Mouse (Mus musculus) limb, embryonic 11.5 days (tissue): ENCODE results near the gene Gng7. TPM values are rescaled to one million over a fixed set of nuclear protein-coding genes. Genes with fewer than 3 reads are reported as not detected.
"Not testable (repeated sequence)": the region's sequence is repeated elsewhere in the genome, so short reads cannot be mapped to it uniquely, and the experiment has no call there.

Experiments
- ATAC-seq: fragments of 200-750 bp; cut with Nextera tagmentation; 2 replicates; pipeline ENCODE4 v1.8.0; 2017; ENCODE audit warnings: low read depth; ENCODE audit not compliant: insufficient number of reproducible peaks, low FRiP score, low TSS enrichment
- DNase-seq: peaks from one replicate; pipeline ENCODE4 v3.0.0-alpha.2; 2015; ENCODE audit warnings: low spot score
- H3K27ac ChIP-seq: fragments of 300-500 bp; sonication (generic); replicated peaks from 2 replicates; pipeline ENCODE4 v1.5.1; 2014; ENCODE audit warnings: low read depth, mild to moderate bottlenecking, low read length
- H3K27me3 ChIP-seq: fragments of 300-500 bp; sonication (generic); 2 replicates; pipeline ENCODE4 v1.6.1; 2014; ENCODE audit warnings: mild to moderate bottlenecking, low read length, mixed read lengths; ENCODE audit not compliant: control insufficient read depth, insufficient read depth
- H3K36me3 ChIP-seq: fragments of 300-500 bp; sonication (generic); 2 replicates; pipeline ENCODE4 v1.6.1; 2014; ENCODE audit warnings: mild to moderate bottlenecking, low read length, moderate library complexity, mixed read lengths; ENCODE audit not compliant: control insufficient read depth, insufficient read depth
- H3K4me1 ChIP-seq: fragments of 300-500 bp; sonication (generic); 2 replicates; pipeline ENCODE4 v1.6.1; 2014; ENCODE audit warnings: low read length, mixed read lengths; ENCODE audit not compliant: control insufficient read depth, insufficient read depth
- H3K4me2 ChIP-seq: fragments of 300-500 bp; sonication (generic); 2 replicates; pipeline ENCODE4 v1.6.1; 2014; ENCODE audit warnings: low read depth, mild to moderate bottlenecking, moderate library complexity; ENCODE audit not compliant: severe bottlenecking
- H3K4me3 ChIP-seq: fragments of 300-500 bp; sonication (generic); 2 replicates; pipeline ENCODE4 v1.5.1; 2014; ENCODE audit warnings: low read depth, low read length
- H3K9ac ChIP-seq: fragments of 300-500 bp; sonication (generic); 2 replicates; pipeline ENCODE4 v1.6.1; 2014; ENCODE audit warnings: mild to moderate bottlenecking, low read length
- H3K9me3 ChIP-seq: fragments of 300-500 bp; sonication (generic); 2 replicates; pipeline ENCODE4 v1.6.1; 2016; ENCODE audit warnings: low read length; ENCODE audit not compliant: control insufficient read depth
- WGBS: fragments of 180-500 bp; shearing (Covaris S2); extraction: QIAGEN DNeasy Blood & Tissue Kit; methylation state at CpG from one replicate; pipeline ENCODE4 v1.1.7; 2014; 5-methylcytosine and 5-hydroxymethylcytosine counted together
- polyA plus RNA-seq: library from polyadenylated mRNA; unstranded; fragments of >200 nt; fragmentation: Nextera tagmentation; extraction: Ambion mirVana; gene quantifications from 2 replicates; pipeline ENCODE4 v1.2.1, GENCODE M21; 2014

The Gng7 gene
- polyA plus RNA-seq, 1 experiment from 2014 or later = 4.6 TPM

GRCm38 (mm10) chr10:81055169-81055568 lies 40.4 kb upstream of the Gng7 start:
- ATAC-seq (no peak), DNase-seq (no peak)
- Histone ChIP-seq H3K4me1 (peaks cover 10% of the 10 kb centered on the region), H3K4me3 (no peak overlapping the region), H3K9me3 (no peaks in the 10 kb centered on the region), H3K27me3 (no peaks in the 10 kb centered on the region), H3K9ac (no peak overlapping the region), H3K27ac (no peak overlapping the region), H3K36me3 (peaks cover 18% of the 10 kb centered on the region), H3K4me2 (no peak overlapping the region)
- 90% methylated on average over 6 of the region's 6 CpGs for WGBS

- ATAC-seq (no peak), DNase-seq (no peak)
- Histone ChIP-seq H3K27me3 (no peaks in the 10 kb centered on the region), H3K4me3 (no peak overlapping the region), H3K4me1 (0 out of 2 replicates have a peak, but pooled peaks cover 3% of the 10 kb centered on the region), H3K9me3 (no peaks in the 10 kb centered on the region), H3K36me3 (peaks cover 40% of the 10 kb centered on the region), H3K4me2 (no peak overlapping the region), H3K9ac (no peak overlapping the region), H3K27ac (no peak overlapping the region)
- WGBS = 96% methylated on average over 5 of the region's 5 CpGs
Measured at GRCm38 (mm10) chr10:81052577-81052976, 37.8 kb upstream of the Gng7 start.

GRCm38 (mm10) chr10:81051133-81051532 lies 36.4 kb upstream of the Gng7 start:
- WGBS = 95% methylated on average over 6 of the region's 6 CpGs
- Histone ChIP-seq H3K9ac (no peak overlapping the region), H3K4me2 (no peak overlapping the region), H3K27ac (no peak overlapping the region), H3K36me3 (peaks cover 43% of the 10 kb centered on the region), H3K9me3 (no peaks in the 10 kb centered on the region), H3K27me3 (no peaks in the 10 kb centered on the region), H3K4me3 (no peak overlapping the region), H3K4me1 (no peaks in the 10 kb centered on the region)
- ATAC-seq (no peak), DNase-seq (no peak)

DNA sequence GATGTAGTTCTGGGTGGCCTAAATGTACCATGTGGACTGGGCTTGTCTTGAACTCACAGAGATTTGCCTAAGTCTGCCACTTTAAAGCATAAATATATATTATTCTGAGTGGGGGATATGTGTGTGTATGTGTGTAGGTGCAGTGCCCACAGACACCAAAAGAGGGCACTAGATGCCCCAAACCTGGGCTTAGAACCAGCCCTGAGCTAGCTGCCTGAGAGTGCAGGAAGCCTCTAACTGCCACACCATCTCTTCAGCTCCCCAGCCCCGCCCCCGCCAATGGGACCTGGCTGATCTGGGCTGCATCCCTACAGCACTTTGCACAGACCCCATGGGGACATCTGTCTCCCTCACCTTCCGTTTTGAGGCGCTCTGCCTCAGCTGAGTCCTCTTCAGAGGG lies 35.9 kb upstream of the Gng7 start:
- H3K4me3 ChIP-seq = no peak overlapping the region
- 94% methylated on average over 4 of the region's 4 CpGs for WGBS
- peak; percentile 47 for DNase-seq
- no peaks in the 10 kb centered on the region for H3K4me1 ChIP-seq
- no peak overlapping the region for H3K27ac ChIP-seq
- H3K4me2 ChIP-seq = no peak overlapping the region
- no peaks in the 10 kb centered on the region for H3K9me3 ChIP-seq
- ATAC-seq = no peak
- H3K9ac ChIP-seq = no peak overlapping the region
- no peaks in the 10 kb centered on the region for H3K27me3 ChIP-seq
- H3K36me3 ChIP-seq = peaks cover 46% of the 10 kb centered on the region

- not testable (repeated sequence) for H3K9me3 ChIP-seq, DNase-seq, H3K27ac ChIP-seq, H3K9ac ChIP-seq, H3K4me1 ChIP-seq, H3K4me2 ChIP-seq, H3K4me3 ChIP-seq, ATAC-seq, H3K27me3 ChIP-seq
- 93% methylated on average over 14 of the region's 14 CpGs for WGBS
- H3K36me3 ChIP-seq = peaks cover 44% of the 10 kb centered on the region
Measured at GRCm38 (mm10) chr10:81045246-81045645, 30.5 kb upstream of the Gng7 start.

- no peaks in the 10 kb centered on the region for H3K9me3 ChIP-seq
- H3K4me3 ChIP-seq = no peak overlapping the region
- 34% methylated on average over 13 of the region's 13 CpGs for WGBS
- H3K4me2 ChIP-seq = no peak overlapping the region
- peaks cover 17% of the 10 kb centered on the region for H3K36me3 ChIP-seq
- no peak overlapping the region for H3K9ac ChIP-seq
- no peak overlapping the region for H3K27ac ChIP-seq
- H3K4me1 ChIP-seq = no peaks in the 10 kb centered on the region
- ATAC-seq = no peak
- DNase-seq = peak; percentile 85
- H3K27me3 ChIP-seq = no peaks in the 10 kb centered on the region
Measured at GRCm38 (mm10) chr10:81041458-81042175, 26.9 kb upstream of the Gng7 start.

DNA sequence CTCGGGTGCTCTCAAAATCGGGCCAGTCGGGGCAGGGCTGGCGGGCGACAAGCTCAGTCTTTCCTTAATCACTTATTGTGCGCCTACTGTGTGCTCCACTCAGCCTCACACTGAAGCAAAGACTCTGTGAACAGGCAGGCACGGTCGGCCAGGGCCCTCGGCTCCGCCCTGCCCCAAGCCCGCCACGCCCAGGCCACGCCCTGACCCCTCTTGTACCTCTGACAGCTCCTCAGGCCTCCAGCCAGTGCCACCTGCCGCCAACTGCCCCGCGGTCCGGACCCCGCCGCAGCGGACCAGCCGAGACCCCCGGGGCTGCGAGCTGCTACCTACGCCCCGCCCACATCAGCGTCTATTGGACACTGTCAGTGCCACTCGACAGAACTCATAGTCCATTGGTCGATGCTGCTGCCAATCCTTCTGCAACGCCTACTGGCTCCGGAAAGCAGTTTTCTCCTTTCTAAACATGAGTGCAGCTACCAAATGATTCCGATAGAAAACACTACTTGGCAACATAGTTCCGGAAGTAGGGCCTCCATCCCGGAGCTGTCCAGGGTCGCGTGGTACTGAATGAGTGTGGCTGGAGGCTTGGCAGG lies 22.3 kb upstream of the Gng7 start, which contains the start of gene Slc39a3:
Gene Slc39a3, minus strand, starts transcription at position 439 of the 593 bp plus-strand sequence.
- Histone ChIP-seq H3K27me3 (no peaks in the 10 kb centered on the region), H3K4me3 (peak within 1 kb of the TSS; percentile 71), H3K27ac (no peak within 1 kb of the TSS), H3K4me2 (peak within 1 kb of the TSS; percentile 72), H3K36me3 (no peaks in the 10 kb centered on the region), H3K9me3 (no peaks in the 10 kb centered on the region), H3K4me1 (no peaks in the 10 kb centered on the region), H3K9ac (peak within 1 kb of the TSS; percentile 74)
- ATAC-seq (peak; percentile 97), DNase-seq (peak; percentile 100)
- under 1% methylated on average over 35 of the region's 35 CpGs for WGBS

DNA sequence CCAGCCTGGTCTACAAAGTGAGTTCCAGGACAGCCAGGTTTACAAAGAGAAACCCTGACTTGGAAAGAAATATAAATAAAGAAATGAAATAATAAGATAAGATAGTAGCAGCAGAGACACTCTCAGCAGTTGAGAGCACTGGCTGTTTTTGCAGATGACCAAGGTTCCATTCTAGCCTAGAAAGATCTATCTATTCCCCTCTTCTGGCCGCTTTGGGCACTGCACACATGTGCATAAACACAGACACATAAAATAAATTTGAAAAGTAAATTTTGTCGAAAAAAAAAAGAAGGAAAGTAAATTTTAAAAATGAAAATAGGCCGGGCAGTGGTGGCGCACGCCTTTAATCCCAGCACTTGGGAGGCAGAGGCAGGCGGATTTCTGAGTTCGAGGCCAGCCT lies 21.5 kb upstream of the Gng7 start:
- ATAC-seq (no peak), DNase-seq (no peak)
- no peak overlapping the region for H3K4me3 ChIP-seq
- H3K27me3 ChIP-seq = no peaks in the 10 kb centered on the region
- H3K27ac ChIP-seq = no peak overlapping the region
- H3K9ac ChIP-seq = no peak overlapping the region
- no peaks in the 10 kb centered on the region for H3K9me3 ChIP-seq
- no peaks in the 10 kb centered on the region for H3K36me3 ChIP-seq
- no peak overlapping the region for H3K4me2 ChIP-seq
- WGBS = 74% methylated on average over 7 of the region's 7 CpGs
- H3K4me1 ChIP-seq = no peaks in the 10 kb centered on the region
